Mouse (Mus musculus): Measurements from ENCODE around the gene Esrrb.

Gene Esrrb

GRCm38 (mm10) chr12:86360696-86361631 is at the start of gene Esrrb:
Gene Esrrb (plus strand): TSS chr12:86361117.
- DNase-seq (ENCODE audit: low spot score): no peak

DNA sequence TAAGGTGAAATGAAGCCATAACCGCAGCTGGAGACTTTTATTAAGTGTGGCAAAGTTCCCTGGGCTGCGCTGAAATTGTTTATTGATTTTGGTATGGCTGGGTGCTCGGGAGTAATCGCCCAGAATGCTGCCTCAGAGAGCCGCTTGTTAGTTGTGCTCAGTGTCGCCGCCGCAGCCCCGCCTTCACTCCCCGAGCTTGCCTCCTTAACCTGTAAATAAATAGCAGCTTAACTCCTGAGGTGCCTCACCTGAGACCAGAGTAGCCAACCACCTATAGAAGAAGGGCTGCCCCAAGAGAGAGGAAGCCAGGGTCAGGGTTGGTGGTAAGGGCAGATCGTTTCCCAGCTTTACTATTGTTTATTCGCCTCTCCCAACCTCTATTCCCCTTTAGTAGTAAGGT is 40.3 kb upstream of the Esrrb start:
- DNase-seq (ENCODE audit: low spot score): no peak

- no peak for DNase-seq (ENCODE audit: low spot score)
Measured at GRCm38 (mm10) chr12:86324297-86324696, 36.6 kb upstream of the Esrrb start.

DNA sequence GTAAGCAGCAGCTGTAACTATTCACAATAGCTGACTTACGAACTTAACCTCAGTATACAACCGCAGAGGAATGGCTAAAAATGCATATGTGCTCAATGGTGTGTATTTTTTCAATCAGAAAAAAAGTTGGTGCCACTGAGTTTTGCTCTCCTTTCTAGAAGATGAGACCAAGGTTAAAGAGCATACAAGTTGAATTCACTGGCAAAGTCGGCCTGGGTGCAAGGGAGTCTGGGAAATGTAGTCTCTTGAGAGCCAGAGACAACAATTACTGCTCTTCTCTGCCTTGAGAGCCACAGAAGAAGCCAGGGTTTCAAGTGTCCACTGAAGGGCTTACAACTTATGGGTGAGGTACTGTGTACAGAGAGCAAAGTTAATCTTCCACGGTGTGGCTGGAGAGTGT is 31.1 kb upstream of the Esrrb start:
- DNase-seq (ENCODE audit: low spot score): no peak

DNA sequence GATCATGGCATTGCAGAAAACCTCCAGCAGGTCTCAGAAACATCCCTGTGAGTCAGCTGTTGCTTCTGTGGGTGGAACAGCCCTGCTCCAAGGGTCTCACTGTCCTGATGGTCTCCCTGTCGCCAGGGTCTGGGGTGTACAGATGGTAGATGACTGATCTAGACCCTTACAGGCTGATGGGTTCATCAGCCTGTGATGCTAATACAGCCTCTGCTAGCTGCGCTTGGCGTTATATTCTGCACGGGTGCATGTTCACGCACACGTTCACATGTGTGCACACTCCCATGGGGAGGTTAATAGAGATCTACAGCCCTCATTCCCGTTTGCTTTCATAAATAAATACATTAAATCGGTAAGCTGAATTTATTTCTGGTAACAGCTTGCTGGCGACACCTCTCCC is 30.2 kb upstream of the Esrrb start:
- DNase-seq (ENCODE audit: low spot score): no peak

DNA sequence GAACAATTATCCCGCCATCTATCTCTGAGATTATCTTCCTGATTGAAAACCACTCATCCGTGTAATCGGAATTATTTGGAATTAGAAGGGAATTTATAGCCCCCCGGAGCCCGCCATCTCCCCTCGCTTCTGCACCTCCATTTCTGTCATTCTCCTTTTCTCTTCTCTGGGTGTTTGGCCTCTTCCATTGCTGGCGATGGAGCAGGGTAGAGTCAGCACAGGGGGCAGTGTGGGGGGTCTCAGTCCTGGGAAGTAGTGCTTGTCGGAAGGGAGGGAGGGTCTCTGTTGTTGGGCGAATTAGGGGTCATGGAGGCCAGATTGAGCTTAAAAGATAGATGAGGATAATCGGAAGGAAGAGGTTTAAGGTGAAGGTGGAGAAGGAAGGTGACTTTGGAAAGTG is 29.7 kb upstream of the Esrrb start:
- no peak for DNase-seq (ENCODE audit: low spot score)

DNA sequence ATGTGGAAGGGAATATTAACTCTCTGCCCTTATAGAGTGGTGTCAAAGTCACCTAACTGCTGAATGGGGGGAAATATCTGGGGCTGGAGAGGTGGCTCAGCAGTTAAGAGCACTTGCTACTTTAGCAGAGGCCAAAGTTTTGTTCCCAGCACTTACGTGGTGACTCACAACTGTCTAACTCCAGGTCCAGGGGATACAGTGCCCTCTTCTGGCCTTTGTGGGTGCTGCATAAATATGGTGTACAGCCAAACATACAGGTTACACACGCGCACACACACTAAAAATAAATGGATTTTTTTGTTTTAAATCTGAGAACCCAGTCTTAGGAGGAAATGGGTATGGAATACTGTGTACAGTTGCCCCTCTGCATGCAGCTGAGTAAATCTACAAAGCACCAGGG is 24.7 kb upstream of the Esrrb start:
- DNase-seq (ENCODE audit: low spot score): no peak

GRCm38 (mm10) chr12:86336887-86337286 is 24.0 kb upstream of the Esrrb start:
- DNase-seq (ENCODE audit: low spot score): peak; percentile 13

DNA sequence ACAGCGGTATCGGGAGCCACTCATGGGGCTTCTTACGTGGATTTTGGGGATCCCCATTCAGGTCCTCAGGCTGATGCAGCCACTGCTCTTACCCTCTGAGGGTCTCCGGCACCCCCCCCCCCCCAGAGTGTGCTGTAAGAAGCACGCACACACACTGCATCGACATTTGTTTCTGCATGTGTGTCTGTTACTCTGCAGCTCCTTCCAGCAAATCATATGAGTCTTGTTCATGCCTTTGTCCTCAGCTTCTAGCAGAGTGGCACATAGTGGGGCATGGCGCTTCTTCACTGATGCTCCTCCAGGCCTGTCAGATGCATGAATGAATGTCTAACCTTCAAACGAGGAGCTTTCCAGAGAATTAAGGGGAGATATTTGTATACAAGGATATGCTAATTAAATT is 11.4 kb upstream of the Esrrb start:
- no peak for DNase-seq (ENCODE audit: low spot score)

- no peak for DNase-seq (ENCODE audit: low spot score)
Measured at GRCm38 (mm10) chr12:86359406-86359805, 1.5 kb upstream of the Esrrb start.

DNA sequence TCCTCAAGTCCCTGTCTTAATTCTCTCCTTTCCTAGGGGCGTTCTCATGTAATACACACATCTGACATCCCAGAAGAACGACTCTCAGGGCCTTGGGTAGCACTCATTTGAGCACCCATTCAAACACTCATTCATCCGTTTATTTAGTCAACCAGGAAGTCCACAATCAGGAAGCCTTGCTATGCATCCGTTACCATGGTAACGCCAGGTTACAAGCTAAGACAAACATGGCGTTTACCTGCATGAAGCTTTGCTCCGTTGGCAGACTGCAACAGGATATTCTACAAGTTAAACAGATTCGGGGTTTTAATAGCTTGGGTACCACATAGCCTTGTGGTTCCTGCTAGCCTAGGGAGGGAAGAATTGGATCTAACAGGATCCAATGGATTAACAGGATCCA is 1.0 kb upstream of the Esrrb start:
- DNase-seq (ENCODE audit: low spot score): no peak

DNA sequence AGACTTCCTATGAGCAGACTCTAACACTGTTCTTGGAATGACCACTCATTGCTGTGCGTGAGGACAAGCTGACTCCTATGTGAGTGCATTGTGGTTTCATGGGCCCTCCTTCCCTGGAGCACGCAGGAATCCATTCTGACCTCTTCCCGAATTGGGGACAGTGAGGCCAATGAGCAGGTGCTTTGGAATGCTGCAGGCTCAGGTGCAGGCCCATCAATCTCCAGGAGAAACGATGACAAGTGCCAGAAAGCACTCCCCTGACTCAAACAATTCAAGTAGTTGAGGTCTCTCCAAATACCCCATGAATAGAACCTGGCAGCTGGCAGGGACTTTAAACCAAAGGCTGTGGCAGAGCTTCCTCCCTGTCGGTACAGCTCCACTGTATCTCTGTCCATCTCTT is 3.4 kb downstream of the Esrrb start:
- no peak for DNase-seq (ENCODE audit: low spot score)

DNA sequence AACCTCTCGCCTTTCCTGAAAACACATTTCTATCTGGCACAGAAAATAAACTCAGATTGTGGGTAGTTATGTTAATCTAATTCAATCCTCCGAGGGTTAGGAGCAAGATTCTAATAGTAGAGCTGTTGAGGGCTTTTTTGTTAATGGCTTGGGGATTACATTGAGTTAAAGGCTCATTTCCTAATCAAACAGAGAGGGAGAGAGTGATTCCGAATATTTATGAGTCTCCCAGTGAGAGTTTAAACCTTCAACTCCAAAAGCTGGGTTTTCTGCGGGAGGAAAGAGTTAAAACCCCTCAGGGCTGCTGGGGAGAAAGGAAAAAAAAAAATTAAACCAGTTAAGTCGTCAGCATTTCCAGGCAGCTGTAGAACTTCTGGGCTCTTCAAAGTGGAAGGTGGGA is 3.8 kb downstream of the Esrrb start:
- DNase-seq (ENCODE audit: low spot score): no peak

DNA sequence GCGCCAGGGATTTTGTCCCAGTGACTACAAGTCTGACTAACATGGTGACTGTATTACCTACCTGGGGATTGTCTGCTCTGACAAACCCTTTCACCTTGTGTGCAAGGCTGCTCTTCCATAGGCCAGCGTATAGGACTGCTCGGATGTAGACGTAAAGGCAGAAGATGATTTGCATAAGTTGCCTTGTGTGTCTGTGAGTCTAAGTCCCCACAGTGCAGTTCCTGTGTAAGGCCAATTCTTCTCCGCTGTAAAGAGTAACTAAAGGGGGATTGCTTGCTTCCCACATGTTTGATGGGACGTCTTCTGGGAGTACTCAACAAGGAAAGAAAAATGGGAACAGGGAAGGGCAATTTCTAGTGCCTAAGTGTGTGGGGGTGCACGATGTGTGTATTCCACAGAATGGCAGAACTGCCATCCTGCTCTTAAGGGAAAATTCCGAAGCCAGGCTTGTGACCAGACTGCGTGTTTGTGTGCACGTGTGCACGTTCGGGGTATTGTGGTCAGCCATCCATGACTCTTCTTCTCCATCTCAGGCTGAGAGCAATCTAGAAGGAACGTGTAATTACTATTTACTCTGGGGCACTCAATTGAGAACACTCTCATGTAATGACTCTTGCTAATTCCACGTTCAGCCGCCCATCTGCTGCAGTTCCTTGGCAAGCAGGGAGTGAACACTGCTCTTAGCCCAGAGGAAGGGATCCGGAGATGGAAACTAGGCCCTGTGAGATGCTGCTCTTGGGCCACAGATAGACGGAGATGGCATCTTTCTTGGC is 9.9 kb downstream of the Esrrb start:
- no peak for DNase-seq (ENCODE audit: low spot score)

DNA sequence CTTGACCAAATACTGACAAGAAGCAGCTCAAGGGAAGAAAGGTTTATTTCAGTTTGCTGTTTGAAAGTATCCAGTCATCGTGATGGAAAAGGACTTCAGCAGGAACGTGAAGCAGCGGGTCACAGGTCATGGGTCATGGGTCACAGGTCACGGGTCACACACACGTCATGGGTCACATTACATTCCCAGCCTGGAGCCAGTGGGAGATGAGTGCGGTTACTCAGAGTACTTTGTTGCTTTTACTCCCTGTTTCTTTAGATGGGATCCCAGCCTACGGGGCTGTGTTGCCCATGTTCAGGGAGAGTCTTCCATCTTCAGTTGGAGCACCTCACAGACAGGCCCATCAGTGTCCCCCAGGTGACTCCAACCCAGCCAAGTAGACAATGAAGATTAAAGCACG is 13.4 kb downstream of the Esrrb start:
- no peak for DNase-seq (ENCODE audit: low spot score)

GRCm38 (mm10) chr12:86379672-86380213 is 18.8 kb downstream of the Esrrb start:
- DNase-seq (ENCODE audit: low spot score): no peak

DNA sequence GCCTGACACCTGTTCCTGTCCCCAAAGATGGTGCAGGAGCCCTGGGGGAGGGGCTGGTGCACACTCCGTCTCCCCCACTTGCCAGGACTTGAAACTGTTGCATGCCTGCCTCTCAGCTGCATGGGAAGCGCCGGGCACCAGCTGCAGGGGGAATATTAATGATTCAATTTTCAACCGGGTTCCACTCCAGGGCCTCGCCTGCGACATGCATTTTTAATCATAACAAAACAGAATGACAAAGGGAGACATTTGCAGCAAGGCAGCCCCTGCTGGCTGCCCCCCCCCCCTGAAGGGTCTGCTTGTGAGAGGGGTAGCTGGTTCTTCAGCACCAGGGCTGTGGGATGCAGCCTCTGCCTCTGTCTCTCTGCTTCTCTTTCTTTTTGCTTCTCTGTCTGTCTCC is 22.9 kb downstream of the Esrrb start:
- DNase-seq (ENCODE audit: low spot score): no peak

DNA sequence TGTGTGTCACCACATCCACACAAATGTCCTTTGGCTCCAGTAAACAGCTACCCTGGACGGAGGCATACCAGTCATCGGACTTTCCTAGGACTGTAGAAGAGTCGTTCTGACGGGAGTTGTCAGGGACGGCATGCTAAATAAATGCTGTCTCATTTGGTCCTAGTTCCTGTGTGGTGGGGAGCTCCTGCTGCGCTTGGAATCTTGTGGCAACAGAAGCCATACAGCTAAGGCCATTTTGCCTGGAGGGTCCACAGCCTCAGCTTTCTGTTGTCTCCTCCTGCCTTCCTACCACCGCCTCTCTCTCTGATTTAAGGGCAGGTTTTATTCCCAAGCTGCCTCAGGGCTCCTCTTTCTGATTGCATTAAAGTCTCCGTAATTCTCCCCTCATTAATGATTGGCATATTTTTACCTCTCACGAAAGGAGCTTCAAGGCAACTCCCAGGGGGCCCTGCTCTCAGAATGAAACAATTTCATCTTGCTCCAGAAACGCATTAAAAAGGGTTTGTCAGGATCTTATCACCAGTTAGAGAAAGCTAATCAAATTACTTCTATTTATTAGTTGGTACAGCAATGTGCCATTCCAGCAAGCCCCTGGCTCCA is 26.9 kb downstream of the Esrrb start:
- peak; percentile 56 for DNase-seq (ENCODE audit: low spot score)

GRCm38 (mm10) chr12:86394773-86395172 is 33.9 kb downstream of the Esrrb start:
- DNase-seq (ENCODE audit: low spot score): no peak

DNA sequence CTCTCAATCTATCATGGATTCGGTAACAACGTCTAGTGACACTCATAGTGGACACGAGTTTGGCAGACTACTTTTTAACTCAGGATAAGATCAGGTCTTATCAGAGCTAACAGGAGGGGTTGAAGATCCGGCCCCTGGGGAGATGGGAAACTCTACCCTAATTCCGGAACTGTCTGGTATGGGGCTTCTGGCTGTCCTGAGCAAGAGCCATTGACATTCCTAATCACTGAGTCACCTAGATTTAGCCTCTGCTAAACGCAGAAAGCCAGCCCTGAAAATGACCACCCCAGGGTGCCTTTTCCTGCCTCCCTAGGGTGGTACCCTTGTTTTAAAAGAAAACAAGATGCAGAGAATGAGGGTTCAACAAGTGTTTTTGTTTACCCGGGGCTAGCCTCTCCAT is 34.4 kb downstream of the Esrrb start:
- DNase-seq (ENCODE audit: low spot score): no peak

DNA sequence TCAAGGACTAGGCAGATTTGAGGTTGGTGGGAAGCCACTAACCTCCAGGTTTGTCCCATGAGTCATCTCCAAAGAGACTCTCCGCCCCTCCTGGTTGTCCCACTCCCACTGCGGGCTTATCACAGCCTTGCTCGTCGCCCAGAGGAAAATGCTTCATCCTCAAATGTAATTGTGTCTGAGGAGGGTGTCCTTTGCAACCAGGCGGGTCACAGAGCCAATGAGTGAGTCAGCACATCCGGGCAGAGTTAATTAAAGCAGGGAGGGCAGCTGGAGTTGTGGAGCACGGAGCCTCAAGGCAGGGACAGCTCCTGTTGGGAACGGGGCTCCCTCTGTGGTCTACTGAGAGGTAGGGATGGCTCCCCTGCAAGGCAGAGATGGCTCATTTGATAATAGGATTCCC is 37.8 kb downstream of the Esrrb start:
- peak; percentile 53 for DNase-seq (ENCODE audit: low spot score)

DNA sequence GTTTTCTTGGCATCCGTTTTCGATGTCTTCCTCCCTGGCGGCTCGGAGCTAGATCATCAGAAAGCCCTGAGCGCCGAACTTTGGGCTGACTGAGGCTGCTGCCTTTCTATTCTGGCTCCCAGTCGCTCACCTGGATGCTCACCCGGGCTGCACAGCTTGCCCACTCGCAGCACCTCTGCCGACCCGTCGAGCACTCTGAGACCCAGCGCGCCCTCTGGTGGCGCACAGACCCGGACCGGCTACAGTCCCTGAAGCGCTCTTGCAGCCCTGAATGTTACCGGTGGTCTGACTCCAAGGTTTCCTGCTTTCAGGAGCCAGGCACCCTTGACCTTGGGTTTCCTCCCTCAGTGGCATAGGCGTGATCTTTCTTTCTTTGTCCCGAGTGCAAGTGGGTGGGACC is 41.8 kb downstream of the Esrrb start:
- DNase-seq (ENCODE audit: low spot score): peak; percentile 69

- DNase-seq (ENCODE audit: low spot score): no peak
Measured at GRCm38 (mm10) chr12:86421490-86421904, 60.6 kb downstream of the Esrrb start.

All from MN1 (cell line).